Mouse (Mus musculus): ENCODE measurements around the gene Pak1ip1. TPM values are rescaled to one million over a fixed set of nuclear protein-coding genes. Genes with fewer than 3 reads are reported as not detected.
A peak's percentile ranks its signal among the peaks of the same experiment; 100 is the strongest.
"Not testable (repeated sequence)": the region's sequence is repeated elsewhere in the genome, so short reads cannot be mapped to it uniquely, and the experiment has no call there.

The Pak1ip1 gene
- polyA plus RNA-seq, 1 experiment from 2014 or later, result 90.7 TPM

- H3K4me2 ChIP-seq (replicated peaks; ENCODE audit: low read depth, low read length), result no peak overlapping the region
- H3K4me1 ChIP-seq (replicated peaks; ENCODE audit: control insufficient read depth, insufficient read depth, low read length), result no peaks in the 10 kb centered on the region
- H3K9me3 ChIP-seq (ENCODE audit: control insufficient read depth, low read length), result no peaks in the 10 kb centered on the region
- no peak overlapping the region for H3K4me3 ChIP-seq (ENCODE audit: low read depth, low read length)
- no peaks in the 10 kb centered on the region for H3K27me3 ChIP-seq (ENCODE audit: control insufficient read depth, insufficient read depth, low read length)
- no peak overlapping the region for H3K27ac ChIP-seq (ENCODE audit: low read depth, low read length)
- DNase-seq (ENCODE audit: low spot score) (no peak), ATAC-seq (ENCODE audit: low FRiP score) (no peak)
- no peaks in the 10 kb centered on the region for H3K36me3 ChIP-seq (ENCODE audit: control insufficient read depth, insufficient read depth, low read length)
- 90% methylated on average over 5 of the region's 5 CpGs for WGBS
- H3K9ac ChIP-seq (ENCODE audit: low read depth, low read length), result no peak overlapping the region
These were observed 27.8 kb upstream of the Pak1ip1 start for GRCm38 (mm10) chr13:40972976-40973375.

GRCm38 (mm10) chr13:40977609-40978008, 23.2 kb upstream of the Pak1ip1 start:
- Histone ChIP-seq H3K9ac (ENCODE audit: low read depth, low read length) (no peak overlapping the region), H3K27me3 (ENCODE audit: control insufficient read depth, insufficient read depth, low read length) (no peaks in the 10 kb centered on the region), H3K27ac (ENCODE audit: low read depth, low read length) (no peak overlapping the region), H3K9me3 (ENCODE audit: control insufficient read depth, low read length) (no peaks in the 10 kb centered on the region), H3K4me2 (replicated peaks; ENCODE audit: low read depth, low read length) (no peak overlapping the region), H3K4me1 (replicated peaks; ENCODE audit: control insufficient read depth, insufficient read depth, low read length) (no peaks in the 10 kb centered on the region), H3K36me3 (ENCODE audit: control insufficient read depth, insufficient read depth, low read length) (no peaks in the 10 kb centered on the region), H3K4me3 (ENCODE audit: low read depth, low read length) (no peak overlapping the region)
- ATAC-seq (ENCODE audit: low FRiP score), result no peak
- DNase-seq (ENCODE audit: low spot score), result peak; percentile 71
- WGBS, result 17% methylated on average over 7 of the region's 7 CpGs

- H3K4me1 ChIP-seq (replicated peaks; ENCODE audit: control insufficient read depth, insufficient read depth, low read length), result no peaks in the 10 kb centered on the region
- ATAC-seq (ENCODE audit: low FRiP score) (no peak), DNase-seq (ENCODE audit: low spot score) (no peak)
- no peak overlapping the region for H3K9ac ChIP-seq (ENCODE audit: low read depth, low read length)
- WGBS, result 86% methylated on average over 4 of the region's 4 CpGs
- no peak overlapping the region for H3K4me2 ChIP-seq (replicated peaks; ENCODE audit: low read depth, low read length)
- no peaks in the 10 kb centered on the region for H3K9me3 ChIP-seq (ENCODE audit: control insufficient read depth, low read length)
- no peaks in the 10 kb centered on the region for H3K27me3 ChIP-seq (ENCODE audit: control insufficient read depth, insufficient read depth, low read length)
- H3K4me3 ChIP-seq (ENCODE audit: low read depth, low read length), result no peak overlapping the region
- H3K36me3 ChIP-seq (ENCODE audit: control insufficient read depth, insufficient read depth, low read length), result no peaks in the 10 kb centered on the region
- no peak overlapping the region for H3K27ac ChIP-seq (ENCODE audit: low read depth, low read length)
These were observed 22.2 kb upstream of the Pak1ip1 start for GRCm38 (mm10) chr13:40978652-40979051.

- Histone ChIP-seq H3K36me3 (ENCODE audit: control insufficient read depth, insufficient read depth, low read length) (no peaks in the 10 kb centered on the region), H3K9ac (ENCODE audit: low read depth, low read length) (no peak overlapping the region), H3K4me2 (replicated peaks; ENCODE audit: low read depth, low read length) (no peak overlapping the region), H3K9me3 (ENCODE audit: control insufficient read depth, low read length) (no peaks in the 10 kb centered on the region), H3K27me3 (ENCODE audit: control insufficient read depth, insufficient read depth, low read length) (no peaks in the 10 kb centered on the region), H3K4me3 (ENCODE audit: low read depth, low read length) (no peak overlapping the region), H3K27ac (ENCODE audit: low read depth, low read length) (no peak overlapping the region), H3K4me1 (replicated peaks; ENCODE audit: control insufficient read depth, insufficient read depth, low read length) (no peaks in the 10 kb centered on the region)
- DNase-seq (ENCODE audit: low spot score) (no peak), ATAC-seq (ENCODE audit: low FRiP score) (no peak)
- 61% methylated on average over 2 of the region's 2 CpGs for WGBS
These were observed 21.5 kb upstream of the Pak1ip1 start for GRCm38 (mm10) chr13:40979321-40979720.

- ATAC-seq (ENCODE audit: low FRiP score) (no peak), DNase-seq (ENCODE audit: low spot score) (no peak)
- Histone ChIP-seq H3K9ac (ENCODE audit: low read depth, low read length) (no peak overlapping the region), H3K27me3 (ENCODE audit: control insufficient read depth, insufficient read depth, low read length) (no peaks in the 10 kb centered on the region), H3K4me3 (ENCODE audit: low read depth, low read length) (no peak overlapping the region), H3K4me2 (replicated peaks; ENCODE audit: low read depth, low read length) (no peak overlapping the region), H3K27ac (ENCODE audit: low read depth, low read length) (no peak overlapping the region), H3K36me3 (ENCODE audit: control insufficient read depth, insufficient read depth, low read length) (no peaks in the 10 kb centered on the region), H3K9me3 (ENCODE audit: control insufficient read depth, low read length) (no peaks in the 10 kb centered on the region), H3K4me1 (replicated peaks; ENCODE audit: control insufficient read depth, insufficient read depth, low read length) (no peaks in the 10 kb centered on the region)
- 95% methylated on average over 1 of the region's 1 CpGs for WGBS
These were observed 18.1 kb upstream of the Pak1ip1 start for GRCm38 (mm10) chr13:40982759-40983158.

- no peak overlapping the region for H3K4me2 ChIP-seq (replicated peaks; ENCODE audit: low read depth, low read length)
- no peaks in the 10 kb centered on the region for H3K4me1 ChIP-seq (replicated peaks; ENCODE audit: control insufficient read depth, insufficient read depth, low read length)
- H3K27me3 ChIP-seq (ENCODE audit: control insufficient read depth, insufficient read depth, low read length), result no peaks in the 10 kb centered on the region
- ATAC-seq (ENCODE audit: low FRiP score) (no peak), DNase-seq (ENCODE audit: low spot score) (no peak)
- no peak overlapping the region for H3K4me3 ChIP-seq (ENCODE audit: low read depth, low read length)
- 94% methylated on average over 5 of the region's 5 CpGs for WGBS
- H3K36me3 ChIP-seq (ENCODE audit: control insufficient read depth, insufficient read depth, low read length), result no peaks in the 10 kb centered on the region
- H3K9ac ChIP-seq (ENCODE audit: low read depth, low read length), result no peak overlapping the region
- H3K9me3 ChIP-seq (ENCODE audit: control insufficient read depth, low read length), result no peaks in the 10 kb centered on the region
- no peak overlapping the region for H3K27ac ChIP-seq (ENCODE audit: low read depth, low read length)
These were observed 14.7 kb upstream of the Pak1ip1 start for GRCm38 (mm10) chr13:40986081-40986480.

- not testable (repeated sequence) for H3K9ac ChIP-seq (ENCODE audit: low read depth, low read length); H3K9me3 ChIP-seq (ENCODE audit: control insufficient read depth, low read length); H3K4me2 ChIP-seq (replicated peaks; ENCODE audit: low read depth, low read length); H3K36me3 ChIP-seq (ENCODE audit: control insufficient read depth, insufficient read depth, low read length); H3K4me1 ChIP-seq (replicated peaks; ENCODE audit: control insufficient read depth, insufficient read depth, low read length); H3K27me3 ChIP-seq (ENCODE audit: control insufficient read depth, insufficient read depth, low read length); H3K27ac ChIP-seq (ENCODE audit: low read depth, low read length); ATAC-seq (ENCODE audit: low FRiP score); H3K4me3 ChIP-seq (ENCODE audit: low read depth, low read length); DNase-seq (ENCODE audit: low spot score)
- 73% methylated on average over 4 of the region's 4 CpGs for WGBS
These were observed 13.1 kb upstream of the Pak1ip1 start for GRCm38 (mm10) chr13:40987608-40988303.

- H3K27me3 ChIP-seq (ENCODE audit: control insufficient read depth, insufficient read depth, low read length), result no peaks in the 10 kb centered on the region
- WGBS, result 69% methylated on average over 2 of the region's 2 CpGs
- H3K9me3 ChIP-seq (ENCODE audit: control insufficient read depth, low read length), result no peaks in the 10 kb centered on the region
- H3K4me3 ChIP-seq (ENCODE audit: low read depth, low read length), result no peak overlapping the region
- no peaks in the 10 kb centered on the region for H3K36me3 ChIP-seq (ENCODE audit: control insufficient read depth, insufficient read depth, low read length)
- no peak for ATAC-seq (ENCODE audit: low FRiP score)
- no peak overlapping the region for H3K27ac ChIP-seq (ENCODE audit: low read depth, low read length)
- no peak for DNase-seq (ENCODE audit: low spot score)
- no peak overlapping the region for H3K9ac ChIP-seq (ENCODE audit: low read depth, low read length)
- no peaks in the 10 kb centered on the region for H3K4me1 ChIP-seq (replicated peaks; ENCODE audit: control insufficient read depth, insufficient read depth, low read length)
- H3K4me2 ChIP-seq (replicated peaks; ENCODE audit: low read depth, low read length), result no peak overlapping the region
These were observed 12.4 kb upstream of the Pak1ip1 start for GRCm38 (mm10) chr13:40988418-40988817.

- 33% methylated on average over 8 of the region's 8 CpGs for WGBS
- Histone ChIP-seq H3K4me2 (replicated peaks; ENCODE audit: low read depth, low read length) (no peak overlapping the region), H3K9ac (ENCODE audit: low read depth, low read length) (no peak overlapping the region), H3K36me3 (ENCODE audit: control insufficient read depth, insufficient read depth, low read length) (no peaks in the 10 kb centered on the region), H3K9me3 (ENCODE audit: control insufficient read depth, low read length) (no peaks in the 10 kb centered on the region), H3K4me3 (ENCODE audit: low read depth, low read length) (no peak overlapping the region), H3K27me3 (ENCODE audit: control insufficient read depth, insufficient read depth, low read length) (no peaks in the 10 kb centered on the region), H3K27ac (ENCODE audit: low read depth, low read length) (no peak overlapping the region), H3K4me1 (replicated peaks; ENCODE audit: control insufficient read depth, insufficient read depth, low read length) (no peaks in the 10 kb centered on the region)
- DNase-seq (ENCODE audit: low spot score) (peak; percentile 16), ATAC-seq (ENCODE audit: low FRiP score) (no peak)
These were observed 6.1 kb upstream of the Pak1ip1 start for GRCm38 (mm10) chr13:40994487-40995263.
